Mouse (Mus musculus): ENCODE measurements around the gene Gm28635. TPM values are rescaled to one million over a fixed set of nuclear protein-coding genes. Genes with fewer than 3 reads are reported as not detected.
A peak's percentile ranks its signal among the peaks of the same experiment; 100 is the strongest.
"Not testable (repeated sequence)": the region's sequence is repeated elsewhere in the genome, so short reads cannot be mapped to it uniquely, and the experiment has no call there.

Gm28635 gene
- polyA plus RNA-seq, 1 experiment from 2014 or later = not detected

GRCm38 (mm10) chr2:84679016-84679415 lies 1.2 kb upstream of the Gm28635 start, which contains the start of gene Tmx2:
Gene Tmx2 (minus strand): TSS chr2:84679140.
- no peaks in the 10 kb centered on the region for H3K9me3 ChIP-seq
- H3K4me2 ChIP-seq (replicated peaks) = peak within 1 kb of the TSS; percentile 56
- peak within 1 kb of the TSS; percentile 82 for H3K4me3 ChIP-seq
- H3K36me3 ChIP-seq = peaks cover 27% of the 10 kb centered on the region
- H3K27me3 ChIP-seq = no peaks in the 10 kb centered on the region
- peak within 1 kb of the TSS; percentile 76 for H3K9ac ChIP-seq (replicated peaks)
- ATAC-seq (replicated peaks) = no peak
- 20% methylated on average over 8 of the region's 8 CpGs for WGBS
- peak within 1 kb of the TSS; percentile 65 for H3K27ac ChIP-seq (replicated peaks)
- peaks cover 25% of the 10 kb centered on the region for H3K4me1 ChIP-seq

- H3K4me1 ChIP-seq = peaks cover 25% of the 10 kb centered on the region
- no peaks in the 10 kb centered on the region for H3K9me3 ChIP-seq
- peaks cover 36% of the 10 kb centered on the region for H3K36me3 ChIP-seq
- H3K9ac ChIP-seq (replicated peaks) = peak overlapping the region; percentile 67
- peak overlapping the region; percentile 64 for H3K4me2 ChIP-seq (replicated peaks)
- WGBS = 10% methylated on average over 22 of the region's 22 CpGs
- peak; percentile 47 for ATAC-seq (replicated peaks)
- no peaks in the 10 kb centered on the region for H3K27me3 ChIP-seq
- peak overlapping the region; percentile 82 for H3K4me3 ChIP-seq
- peak overlapping the region; percentile 76 for H3K27ac ChIP-seq (replicated peaks)
Observed at GRCm38 (mm10) chr2:84677270-84677967, 422 bp downstream of the Gm28635 start.

GRCm38 (mm10) chr2:84671535-84671934 lies 6.3 kb downstream of the Gm28635 start:
- H3K27ac ChIP-seq (replicated peaks) = peak overlapping the region; percentile 92
- H3K9me3 ChIP-seq; ATAC-seq (replicated peaks); H3K27me3 ChIP-seq; H3K4me3 ChIP-seq; H3K9ac ChIP-seq (replicated peaks): not testable (repeated sequence)
- peak overlapping the region; percentile 80 for H3K4me2 ChIP-seq (replicated peaks)
- H3K36me3 ChIP-seq = peaks cover 41% of the 10 kb centered on the region
- 68% methylated on average over 4 of the region's 5 CpGs for WGBS
- peaks cover 27% of the 10 kb centered on the region for H3K4me1 ChIP-seq

- peak within 1 kb of the TSS; percentile 92 for H3K27ac ChIP-seq (replicated peaks)
- WGBS = under 1% methylated on average over 20 of the region's 20 CpGs
- H3K36me3 ChIP-seq = peaks cover 34% of the 10 kb centered on the region
- ATAC-seq (replicated peaks) = peak; percentile 98
- H3K4me3 ChIP-seq = peak within 1 kb of the TSS; percentile 98
- no peaks in the 10 kb centered on the region for H3K27me3 ChIP-seq
- H3K4me2 ChIP-seq (replicated peaks) = peak within 1 kb of the TSS; percentile 80
- peaks cover 22% of the 10 kb centered on the region for H3K4me1 ChIP-seq
- peak within 1 kb of the TSS; percentile 93 for H3K9ac ChIP-seq (replicated peaks)
- H3K9me3 ChIP-seq = no peaks in the 10 kb centered on the region
Observed at GRCm38 (mm10) chr2:84670569-84670933, 7.3 kb downstream of the Gm28635 start, which contains the start of gene Selenoh. Gene Selenoh (minus strand): TSS chr2:84670770.

GRCm38 (mm10) chr2:84669828-84670568 lies 7.8 kb downstream of the Gm28635 start:
- 2% methylated on average over 39 of the region's 39 CpGs for WGBS
- Histone ChIP-seq H3K4me2 (replicated peaks) (peak overlapping the region; percentile 80), H3K9ac (replicated peaks) (peak overlapping the region; percentile 93), H3K36me3 (peaks cover 30% of the 10 kb centered on the region), H3K4me1 (peaks cover 22% of the 10 kb centered on the region), H3K27ac (replicated peaks) (peak overlapping the region; percentile 92), H3K27me3 (no peaks in the 10 kb centered on the region), H3K9me3 (no peaks in the 10 kb centered on the region), H3K4me3 (peak overlapping the region; percentile 98)
- peak; percentile 76 for ATAC-seq (replicated peaks)

GRCm38 (mm10) chr2:84666081-84666480 lies 11.8 kb downstream of the Gm28635 start:
- WGBS = 73% methylated on average over 12 of the region's 12 CpGs
- peaks cover 18% of the 10 kb centered on the region for H3K4me1 ChIP-seq
- H3K9ac ChIP-seq (replicated peaks) = no peak overlapping the region
- H3K36me3 ChIP-seq = peaks cover 11% of the 10 kb centered on the region; the same call in 1 of the 2 replicates
- H3K9me3 ChIP-seq = no peaks in the 10 kb centered on the region
- ATAC-seq (replicated peaks) = no peak
- no peak overlapping the region for H3K4me2 ChIP-seq (replicated peaks)
- H3K27me3 ChIP-seq = no peaks in the 10 kb centered on the region
- no peak overlapping the region for H3K4me3 ChIP-seq
- no peak overlapping the region for H3K27ac ChIP-seq (replicated peaks)

- H3K9me3 ChIP-seq = no peaks in the 10 kb centered on the region
- WGBS = 24% methylated on average over 2 of the region's 2 CpGs
- H3K27ac ChIP-seq (replicated peaks) = no peak overlapping the region
- H3K27me3 ChIP-seq = no peaks in the 10 kb centered on the region
- no peaks in the 10 kb centered on the region for H3K36me3 ChIP-seq
- no peak overlapping the region for H3K4me3 ChIP-seq
- no peak for ATAC-seq (replicated peaks)
- no peaks in the 10 kb centered on the region for H3K4me1 ChIP-seq
- no peak overlapping the region for H3K4me2 ChIP-seq (replicated peaks)
- no peak overlapping the region for H3K9ac ChIP-seq (replicated peaks)
Observed at GRCm38 (mm10) chr2:84662866-84663265, 15.0 kb downstream of the Gm28635 start.

GRCm38 (mm10) chr2:84660253-84660652 lies 17.6 kb downstream of the Gm28635 start:
- H3K4me1 ChIP-seq = no peaks in the 10 kb centered on the region
- H3K9ac ChIP-seq (replicated peaks) = no peak overlapping the region
- ATAC-seq (replicated peaks) = no peak
- H3K4me2 ChIP-seq (replicated peaks) = no peak overlapping the region
- H3K9me3 ChIP-seq = no peaks in the 10 kb centered on the region
- WGBS = 73% methylated on average over 3 of the region's 3 CpGs
- H3K4me3 ChIP-seq = no peak overlapping the region
- no peaks in the 10 kb centered on the region for H3K36me3 ChIP-seq
- H3K27ac ChIP-seq (replicated peaks) = no peak overlapping the region
- no peaks in the 10 kb centered on the region for H3K27me3 ChIP-seq

- H3K4me3 ChIP-seq = no peak within 1 kb of the TSS
- no peaks in the 10 kb centered on the region for H3K9me3 ChIP-seq
- no peaks in the 10 kb centered on the region for H3K27me3 ChIP-seq
- H3K27ac ChIP-seq (replicated peaks) = no peak within 1 kb of the TSS
- no peak for ATAC-seq (replicated peaks)
- H3K4me1 ChIP-seq = no peaks in the 10 kb centered on the region
- no peak within 1 kb of the TSS for H3K9ac ChIP-seq (replicated peaks)
- H3K4me2 ChIP-seq (replicated peaks) = no peak within 1 kb of the TSS
- H3K36me3 ChIP-seq = no peaks in the 10 kb centered on the region
- WGBS = 93% methylated on average over 32 of the region's 32 CpGs
Observed at GRCm38 (mm10) chr2:84658806-84659205, 19.0 kb downstream of the Gm28635 start, which contains the start of gene Btbd18. Gene Btbd18 (plus strand): TSS chr2:84659079.

- no peak overlapping the region for H3K9ac ChIP-seq (replicated peaks)
- no peaks in the 10 kb centered on the region for H3K27me3 ChIP-seq
- WGBS = 74% methylated on average over 1 of the region's 1 CpGs
- H3K27ac ChIP-seq (replicated peaks) = no peak overlapping the region
- no peaks in the 10 kb centered on the region for H3K9me3 ChIP-seq
- H3K4me2 ChIP-seq (replicated peaks) = no peak overlapping the region
- no peak overlapping the region for H3K4me3 ChIP-seq
- no peak for ATAC-seq (replicated peaks)
- peaks cover 9% of the 10 kb centered on the region; the same call in 1 of the 2 replicates for H3K4me1 ChIP-seq
- H3K36me3 ChIP-seq = no peaks in the 10 kb centered on the region
Observed at GRCm38 (mm10) chr2:84655864-84656263, 22.0 kb downstream of the Gm28635 start.

GRCm38 (mm10) chr2:84653354-84653753 lies 24.5 kb downstream of the Gm28635 start:
- Histone ChIP-seq H3K4me2 (replicated peaks) (no peak overlapping the region), H3K4me1 (peaks cover 9% of the 10 kb centered on the region; the same call in 1 of the 2 replicates), H3K9ac (replicated peaks) (no peak overlapping the region), H3K4me3 (no peak overlapping the region), H3K36me3 (no peaks in the 10 kb centered on the region), H3K27ac (replicated peaks) (no peak overlapping the region), H3K9me3 (no peaks in the 10 kb centered on the region), H3K27me3 (no peaks in the 10 kb centered on the region)
- no peak for ATAC-seq (replicated peaks)

GRCm38 (mm10) chr2:84650464-84651195 lies 27.2 kb downstream of the Gm28635 start, which contains the start of gene Ctnnd1:
Gene Ctnnd1 (minus strand): TSS chr2:84650765.
- Histone ChIP-seq H3K4me3 (peak within 1 kb of the TSS; percentile 63), H3K9me3 (no peaks in the 10 kb centered on the region), H3K4me1 (peaks cover 29% of the 10 kb centered on the region), H3K27me3 (no peaks in the 10 kb centered on the region), H3K9ac (replicated peaks) (peak within 1 kb of the TSS; percentile 79), H3K36me3 (no peaks in the 10 kb centered on the region), H3K27ac (replicated peaks) (peak within 1 kb of the TSS; percentile 97), H3K4me2 (replicated peaks) (peak within 1 kb of the TSS; percentile 82)
- ATAC-seq (replicated peaks) = peak; percentile 99
- 1% methylated on average over 15 of the region's 15 CpGs for WGBS
